Mouse (Mus musculus): ENCODE results near the gene Atp6v0d1. TPM values are rescaled to one million over a fixed set of nuclear protein-coding genes. Genes with fewer than 3 reads are reported as not detected.

Atp6v0d1 gene
- total RNA-seq (2014; rRNA removed) (214 and 238 TPM in 2 replicates), polyA plus RNA-seq (2015; fragmentation: Nextera tagmentation; extraction: Ambion mirVana) (272 and 300 TPM in 2 replicates)

DNA sequence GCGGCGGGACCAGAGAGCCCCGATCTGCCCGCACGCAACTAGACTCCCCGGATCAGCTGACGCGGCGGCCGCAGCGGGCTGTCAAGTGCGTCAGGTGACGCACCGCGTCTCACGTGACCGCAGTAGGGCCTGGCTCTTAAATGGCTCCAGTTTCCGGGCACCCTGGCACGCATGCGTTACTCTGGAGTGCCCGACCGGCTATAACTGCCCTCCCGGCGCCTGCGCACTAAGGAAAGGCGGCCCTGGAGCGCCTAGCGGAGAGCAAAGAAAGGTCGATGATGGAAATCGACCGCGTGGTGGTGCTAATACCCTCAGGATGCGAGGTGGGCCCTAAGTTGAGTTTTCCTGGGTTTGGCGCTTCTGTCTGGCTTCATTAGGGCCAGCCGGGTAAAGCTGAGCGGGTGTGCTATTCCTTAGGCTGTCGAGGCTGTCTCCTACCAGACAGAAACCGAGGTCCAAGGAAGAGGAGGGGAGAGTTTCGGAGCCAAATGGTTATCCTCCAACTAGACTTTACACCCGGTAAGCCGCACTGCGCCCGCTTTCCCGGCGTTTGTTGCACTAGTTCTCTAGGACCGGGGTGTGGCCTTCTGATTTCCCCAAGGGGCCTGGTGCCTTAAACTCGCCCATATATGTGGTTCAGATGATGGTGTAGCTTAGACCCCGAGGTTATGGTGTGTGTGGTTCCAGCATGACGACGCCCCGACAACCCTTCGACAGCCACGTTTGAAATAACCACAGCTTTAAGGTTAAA, at the start of gene Atp6v0d1:
Gene Atp6v0d1, minus strand, starts transcription at position 96 of the 751 bp plus-strand sequence.
- peak; percentile 87 for TF ChIP-seq CTCF (IDR thresholded peaks at IDR 0.05)
- peak within 1 kb of the TSS; percentile 92 for H3K4me3 ChIP-seq (ENCODE audit: low read depth, low read length)
- no peaks in the 10 kb centered on the region for H3K27me3 ChIP-seq (ENCODE audit: insufficient read depth, low read length)
- H3K4me1 ChIP-seq (ENCODE audit: insufficient read depth, low read length) = peaks cover 7% of the 10 kb centered on the region; the same call in 1 of the 2 replicates
- 0 out of 2 replicates have a peak, but pooled peaks cover 2% of the 10 kb centered on the region for H3K36me3 ChIP-seq (ENCODE audit: insufficient read depth, low read length)
- H3K27ac ChIP-seq (ENCODE audit: low read depth, low read length) = peak within 1 kb of the TSS; percentile 95
- H3K4me2 ChIP-seq (ENCODE audit: low read depth, low read length, poor library complexity, severe bottlenecking) = peak within 1 kb of the TSS; percentile 90
- 3% methylated on average over 51 of the region's 53 CpGs for WGBS
- H3K9ac ChIP-seq (replicated peaks; ENCODE audit: low read length, poor library complexity, severe bottlenecking) = peak within 1 kb of the TSS; percentile 94
- DNase-seq (ENCODE audit: low spot score) (peak; percentile 100), ATAC-seq (ENCODE audit: low FRiP score) (peak; percentile 98)
- no peaks in the 10 kb centered on the region for H3K9me3 ChIP-seq (ENCODE audit: low read length)

DNA sequence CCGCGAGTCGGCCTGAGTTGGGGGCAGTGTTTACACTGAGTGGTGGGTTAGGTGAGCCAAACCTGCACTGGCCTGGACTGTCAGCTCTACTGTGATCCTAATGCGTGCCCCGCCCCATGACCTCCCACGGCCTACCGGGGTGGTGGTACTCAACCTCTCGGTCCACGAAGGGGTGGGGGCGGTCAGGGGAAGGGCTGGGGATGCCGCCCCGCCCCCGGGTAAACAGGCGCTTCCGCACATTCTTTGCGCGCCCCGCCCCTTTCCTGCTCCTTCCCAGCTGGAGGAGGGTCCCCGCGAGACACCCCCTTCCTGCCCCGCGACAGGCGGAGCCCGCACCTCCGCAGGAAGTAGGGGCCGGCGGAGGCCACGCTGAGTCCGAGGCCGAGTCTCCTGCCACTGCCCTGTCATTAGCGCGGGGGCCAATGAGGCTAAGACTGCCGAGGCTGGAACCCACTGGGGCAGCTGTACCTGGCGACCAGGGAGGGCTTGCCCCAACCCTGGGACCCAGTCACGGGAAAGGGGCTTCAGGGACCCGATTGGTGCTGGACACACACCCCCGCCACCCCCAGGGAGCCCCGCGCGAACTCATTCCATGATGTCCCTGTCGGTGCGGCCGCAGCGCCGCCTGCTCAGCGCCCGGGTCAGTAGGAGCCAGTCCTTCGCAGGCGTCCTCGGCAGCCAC, 48.1 kb upstream of the Atp6v0d1 start:
- H3K27ac ChIP-seq (ENCODE audit: low read depth, low read length) = no peak overlapping the region
- ATAC-seq (ENCODE audit: low FRiP score) (0 out of 2 replicates have a peak, but pooled peaks have one; percentile 15), DNase-seq (ENCODE audit: low spot score) (no peak)
- H3K27me3 ChIP-seq (ENCODE audit: insufficient read depth, low read length) = peaks cover 4% of the 10 kb centered on the region
- peaks cover 7% of the 10 kb centered on the region; the same call in 1 of the 2 replicates for H3K4me1 ChIP-seq (ENCODE audit: insufficient read depth, low read length)
- peak overlapping the region; percentile 71 for H3K4me2 ChIP-seq (ENCODE audit: low read depth, low read length, poor library complexity, severe bottlenecking)
- WGBS = 5% methylated on average over 41 of the region's 50 CpGs
- H3K9ac ChIP-seq (replicated peaks; ENCODE audit: low read length, poor library complexity, severe bottlenecking) = peak overlapping the region; percentile 51; the same call in 1 of the 2 replicates
- no peak for TF ChIP-seq CTCF (IDR thresholded peaks at IDR 0.05)
- H3K36me3 ChIP-seq (ENCODE audit: insufficient read depth, low read length) = peaks cover 45% of the 10 kb centered on the region
- H3K9me3 ChIP-seq (ENCODE audit: low read length) = no peaks in the 10 kb centered on the region
- H3K4me3 ChIP-seq (ENCODE audit: low read depth, low read length) = peak overlapping the region; percentile 32

DNA sequence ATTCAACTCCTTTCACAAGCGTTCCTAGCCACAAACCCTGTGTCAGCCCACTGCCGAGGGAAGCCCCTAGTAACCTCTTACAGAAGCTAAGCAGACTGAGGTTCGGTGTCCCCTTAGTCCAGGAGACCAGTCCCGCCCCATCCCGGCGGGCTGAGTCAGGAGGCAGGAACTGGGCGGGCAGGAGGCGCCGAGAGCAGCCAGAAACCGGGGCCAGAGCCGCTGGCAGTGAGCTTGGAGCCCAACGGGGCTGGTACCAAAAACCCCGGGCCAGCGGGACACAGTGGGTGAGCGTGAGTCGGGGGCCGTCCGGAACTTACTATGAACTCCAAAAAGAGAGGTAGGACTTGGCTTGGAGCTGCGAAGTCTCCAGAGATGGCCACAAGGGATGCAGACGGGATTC, 47.2 kb upstream of the Atp6v0d1 start:
- H3K9me3 ChIP-seq (ENCODE audit: low read length) = no peaks in the 10 kb centered on the region
- WGBS = 8% methylated on average over 20 of the region's 20 CpGs
- 0 out of 2 replicates have a peak overlapping the region, but pooled peaks have one; percentile 9 for H3K4me3 ChIP-seq (ENCODE audit: low read depth, low read length)
- 0 out of 2 replicates have a peak overlapping the region, but pooled peaks have one; percentile 8 for H3K9ac ChIP-seq (replicated peaks; ENCODE audit: low read length, poor library complexity, severe bottlenecking)
- ATAC-seq (ENCODE audit: low FRiP score) = no peak
- H3K4me2 ChIP-seq (ENCODE audit: low read depth, low read length, poor library complexity, severe bottlenecking) = peak overlapping the region; percentile 29
- peaks cover 7% of the 10 kb centered on the region; the same call in 1 of the 2 replicates for H3K4me1 ChIP-seq (ENCODE audit: insufficient read depth, low read length)
- no peak for DNase-seq (ENCODE audit: low spot score)
- H3K27me3 ChIP-seq (ENCODE audit: insufficient read depth, low read length) = peaks cover 4% of the 10 kb centered on the region
- TF ChIP-seq CTCF (IDR thresholded peaks at IDR 0.05) = no peak
- no peak overlapping the region for H3K27ac ChIP-seq (ENCODE audit: low read depth, low read length)
- peaks cover 35% of the 10 kb centered on the region for H3K36me3 ChIP-seq (ENCODE audit: insufficient read depth, low read length)

DNA sequence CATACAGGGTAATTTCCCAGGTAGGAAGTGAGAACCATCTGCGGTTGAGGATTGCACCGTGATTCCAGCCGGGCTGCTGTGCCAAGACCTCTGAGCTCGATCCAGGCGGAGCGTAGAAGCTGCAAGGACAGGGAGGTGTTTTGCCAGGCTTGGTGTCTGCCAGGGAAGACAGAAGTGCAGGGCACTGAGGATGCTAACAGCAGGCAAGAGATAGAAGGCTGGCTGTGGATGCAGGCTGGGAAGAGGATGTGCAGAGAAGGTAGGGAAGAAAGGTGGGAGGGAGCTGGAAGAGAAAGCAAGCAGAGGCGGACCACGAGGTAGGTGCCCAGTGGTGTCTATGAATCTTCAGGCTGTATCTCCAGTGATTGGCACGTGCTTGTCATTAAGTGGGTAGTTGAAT, 46.0 kb upstream of the Atp6v0d1 start:
- Histone ChIP-seq H3K4me2 (ENCODE audit: low read depth, low read length, poor library complexity, severe bottlenecking) (no peak overlapping the region), H3K36me3 (ENCODE audit: insufficient read depth, low read length) (peaks cover 23% of the 10 kb centered on the region), H3K9me3 (ENCODE audit: low read length) (no peaks in the 10 kb centered on the region), H3K4me1 (ENCODE audit: insufficient read depth, low read length) (peaks cover 11% of the 10 kb centered on the region; the same call in 1 of the 2 replicates), H3K4me3 (ENCODE audit: low read depth, low read length) (no peak overlapping the region), H3K27me3 (ENCODE audit: insufficient read depth, low read length) (peaks cover 4% of the 10 kb centered on the region), H3K9ac (replicated peaks; ENCODE audit: low read length, poor library complexity, severe bottlenecking) (no peak overlapping the region), H3K27ac (ENCODE audit: low read depth, low read length) (no peak overlapping the region)
- 89% methylated on average over 9 of the region's 9 CpGs for WGBS
- ATAC-seq (ENCODE audit: low FRiP score) (no peak), DNase-seq (ENCODE audit: low spot score) (no peak)
- no peak for TF ChIP-seq CTCF (IDR thresholded peaks at IDR 0.05)

DNA sequence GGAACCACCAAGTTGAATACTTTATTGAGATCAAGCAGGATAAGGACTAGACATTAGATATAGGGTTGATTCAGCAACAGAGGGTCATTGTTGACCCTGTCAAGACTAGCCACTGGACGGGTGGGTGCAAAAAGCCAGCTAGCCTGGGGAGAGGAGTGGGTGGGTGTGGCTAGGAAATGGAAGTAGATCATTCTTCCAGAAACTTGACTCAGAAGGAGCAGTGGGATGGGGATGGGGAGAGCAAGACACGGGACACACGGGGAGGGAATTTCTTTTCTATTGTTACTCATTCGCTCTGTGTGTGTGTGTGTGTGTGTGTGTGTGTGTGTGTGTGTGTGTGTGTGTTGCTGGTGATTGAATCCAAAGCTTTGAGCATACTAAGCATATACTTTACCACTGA, 43.9 kb upstream of the Atp6v0d1 start:
- DNase-seq (ENCODE audit: low spot score) (no peak), ATAC-seq (ENCODE audit: low FRiP score) (no peak)
- Histone ChIP-seq H3K4me3 (ENCODE audit: low read depth, low read length) (no peak overlapping the region), H3K4me2 (ENCODE audit: low read depth, low read length, poor library complexity, severe bottlenecking) (no peak overlapping the region), H3K36me3 (ENCODE audit: insufficient read depth, low read length) (0 out of 2 replicates have a peak, but pooled peaks cover 3% of the 10 kb centered on the region), H3K9ac (replicated peaks; ENCODE audit: low read length, poor library complexity, severe bottlenecking) (no peak overlapping the region), H3K9me3 (ENCODE audit: low read length) (no peaks in the 10 kb centered on the region), H3K27me3 (ENCODE audit: insufficient read depth, low read length) (peaks cover 4% of the 10 kb centered on the region), H3K4me1 (ENCODE audit: insufficient read depth, low read length) (peaks cover 11% of the 10 kb centered on the region; the same call in 1 of the 2 replicates), H3K27ac (ENCODE audit: low read depth, low read length) (no peak overlapping the region)
- WGBS = 79% methylated on average over 4 of the region's 4 CpGs
- TF ChIP-seq CTCF (IDR thresholded peaks at IDR 0.05) = no peak
